Mouse (Mus musculus) MEL (cell line): ENCODE measurements around the gene Sox5.

Experiments
- CTCF ChIP-seq, 3 experiments: IDR thresholded peaks in 2 of 3; conservative IDR thresholded peaks in 1 of 3; 2 replicates each; pipeline ENCODE4 v1.5.1; 2011 to 2012; ENCODE audit warnings: low read length in 3 of 3, low read depth in 2 of 3, mild to moderate bottlenecking in 2 of 3, improper control_type of control experiment in 1 of 3, inconsistent platforms in 1 of 3, mixed read lengths in 1 of 3, moderate library complexity in 1 of 3; ENCODE audit not compliant: control insufficient read depth in 1 of 3, insufficient read depth in 1 of 3, poor library complexity in 1 of 3, severe bottlenecking in 1 of 3
- MXI1 ChIP-seq: IDR thresholded peaks from 2 replicates; pipeline ENCODE4 v1.6.1; 2011; ENCODE audit warnings: mild to moderate bottlenecking, low read depth, low read length, improper control_type of control experiment
- POLR2A ChIP-seq, 2 experiments: IDR thresholded peaks; 2 replicates each; pipeline ENCODE4 v1.6.1; 2011 to 2012; ENCODE audit warnings: low read length in 2 of 2, mild to moderate bottlenecking in 2 of 2, control low read depth in 1 of 2, improper control_type of control experiment in 1 of 2, low read depth in 1 of 2, moderate library complexity in 1 of 2; ENCODE audit not compliant: control insufficient read depth in 1 of 2, insufficient read depth in 1 of 2, poor library complexity in 1 of 2
- TBP ChIP-seq: IDR thresholded peaks from 2 replicates; pipeline ENCODE4 v1.8.0; 2011; ENCODE audit warnings: low read depth, low read length, improper control_type of control experiment
- ZC3H11A ChIP-seq: IDR thresholded peaks from 2 replicates; pipeline ENCODE4 v1.6.1; 2012; ENCODE audit warnings: low read depth, mild to moderate bottlenecking, inconsistent platforms, low read length, improper control_type of control experiment

GRCm38 (mm10) chr6:144076376-144076775, 705.4 kb downstream of the Sox5 start:
- TF ChIP-seq POLR2A (IDR thresholded peaks at IDR 0.05; ENCODE audit: control insufficient read depth in 1 of 2, insufficient read depth in 1 of 2, low read depth in 1 of 2, low read length in 2 of 2, poor library complexity in 1 of 2) (no peak), CTCF (IDR thresholded peaks at IDR 0.05 in 2 of 3, conservative IDR thresholded peaks at IDR 0.05 in 1 of 3; ENCODE audit: control insufficient read depth in 1 of 3, insufficient read depth in 1 of 3, low read depth in 2 of 3, low read length in 3 of 3, poor library complexity in 1 of 3, severe bottlenecking in 1 of 3) (no peak), TBP (no peak), MXI1 (no peak), ZC3H11A (no peak)
